Mouse (Mus musculus) ovary, postnatal 36 days (tissue): ENCODE measurements at regions not wholly inside any gene's neighbourhood (a gene's known extent, or its start where the extent isn't known, plus 50 kb on each side); places are given as distances from the start of the nearest gene placed in this dataset.

Experiments
- DNase-seq: peaks from one replicate; pipeline ENCODE4 v3.0.0; 2022; ENCODE audit warnings: low spot score, mixed read lengths

DNA sequence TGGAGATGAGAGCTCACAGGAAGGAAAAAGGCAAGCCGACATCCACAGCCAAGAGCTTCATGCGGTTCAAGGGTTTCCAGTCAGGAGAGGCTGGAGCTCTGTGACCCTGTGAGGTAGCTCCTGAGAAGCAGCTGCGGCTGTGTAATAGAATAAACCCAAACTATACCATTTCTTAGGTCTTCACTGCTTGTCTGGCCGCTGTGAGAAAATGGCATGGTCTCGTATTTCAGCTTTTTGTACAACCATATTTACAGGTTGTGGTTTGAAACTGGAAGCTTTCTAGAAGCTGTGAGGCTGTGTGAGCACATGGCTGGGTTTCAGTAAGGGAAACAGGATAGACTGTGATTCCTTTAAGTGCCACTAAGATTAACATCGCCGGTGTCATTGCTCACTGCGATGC, 388.6 kb upstream of the Gm11114 start:
- DNase-seq: no peak

DNA sequence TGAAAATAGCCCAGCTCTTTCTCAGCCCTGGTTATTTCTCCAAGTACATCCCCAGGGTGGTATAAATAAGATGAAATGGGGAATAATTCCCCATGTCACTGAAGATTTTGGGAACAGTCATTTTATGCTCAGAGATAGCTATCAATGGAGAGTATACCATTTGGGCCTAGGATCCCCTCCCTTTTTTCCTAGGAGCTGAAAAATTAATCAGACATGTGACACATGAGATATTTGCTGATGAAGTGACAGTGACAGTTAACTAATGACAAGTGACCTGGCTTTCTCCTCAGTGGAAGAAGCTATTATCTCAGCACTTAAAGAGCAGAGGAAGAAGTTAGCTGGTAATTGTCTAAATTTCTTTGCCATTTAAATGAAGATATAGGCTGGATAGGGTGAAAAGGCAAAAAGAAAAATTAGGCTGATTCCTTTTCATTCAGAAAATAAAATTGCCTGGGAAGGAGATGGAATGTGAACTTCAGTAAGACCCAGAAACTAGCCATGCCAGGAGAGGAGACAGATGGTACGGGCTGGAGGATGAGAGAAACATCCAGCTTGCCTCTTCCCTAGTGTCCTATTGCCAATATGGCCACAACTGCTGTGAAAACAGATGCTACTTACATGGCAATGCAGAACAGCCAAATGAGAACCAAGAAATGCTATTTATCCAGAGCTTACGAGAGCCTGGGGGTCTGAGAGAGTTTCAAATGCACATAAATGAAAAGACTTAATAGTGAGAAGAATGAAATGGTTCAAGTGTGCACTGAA, 376.1 kb upstream of the Gm11114 start:
- DNase-seq: no peak

DNA sequence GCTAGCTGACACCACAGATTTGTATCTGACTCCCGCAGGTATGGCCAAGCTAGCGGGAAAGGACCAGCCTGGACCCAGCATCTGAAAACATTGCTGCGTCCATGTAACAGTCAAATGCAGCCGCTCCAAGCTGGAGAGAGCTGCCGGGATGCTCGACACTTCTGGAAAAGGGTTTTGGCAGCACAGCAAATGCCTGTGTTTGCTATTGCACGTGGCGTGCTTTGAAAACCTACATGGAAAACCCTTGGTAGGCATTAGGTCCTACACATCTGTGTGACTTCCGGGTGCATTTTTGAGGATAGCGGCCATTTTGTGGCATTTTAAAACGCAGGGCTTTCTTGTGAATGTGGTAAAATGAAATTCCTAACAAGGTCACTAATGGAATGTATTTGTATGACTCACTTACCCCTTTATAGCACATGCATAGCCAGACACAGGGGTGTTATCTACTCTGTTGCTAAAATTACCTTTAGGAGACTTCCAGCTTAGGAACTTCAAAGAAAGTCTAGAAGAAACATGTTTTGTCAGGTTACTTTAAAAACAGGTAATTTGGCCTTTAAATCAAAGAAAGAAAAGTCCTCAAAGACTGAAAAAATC, 345.9 kb upstream of the Gm11114 start:
- DNase-seq: no peak

DNA sequence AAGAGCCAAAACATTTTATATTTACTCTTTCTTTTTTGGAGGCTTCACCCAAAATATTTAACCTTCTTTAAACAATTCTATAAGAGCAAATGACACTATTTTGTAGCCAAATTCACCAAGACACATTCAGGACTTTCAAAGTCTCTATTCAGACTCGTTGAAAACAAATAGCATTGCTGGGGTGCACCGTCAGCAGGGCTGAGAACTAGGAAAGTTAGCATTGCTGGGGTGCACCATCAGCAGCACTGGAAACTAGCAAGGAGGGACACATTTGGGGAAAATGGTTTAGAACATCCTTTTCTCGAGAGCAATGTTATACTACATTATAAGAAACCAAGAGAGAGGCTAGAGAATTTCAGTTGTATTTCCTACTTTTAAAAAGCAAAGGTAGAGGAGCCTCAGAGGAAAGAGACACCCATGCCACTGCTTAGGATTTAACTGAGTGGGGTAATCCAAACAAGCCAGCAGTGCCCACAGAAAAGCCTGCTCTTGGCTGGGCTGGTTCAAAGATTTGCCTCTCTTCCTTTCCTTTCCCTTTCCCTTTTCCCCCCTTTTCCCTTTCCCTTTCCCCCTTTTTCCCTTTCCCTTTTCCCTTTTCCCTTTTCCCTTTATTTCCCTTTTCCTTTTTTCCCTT, 342.5 kb upstream of the Gm11114 start:
- DNase-seq: no peak

DNA sequence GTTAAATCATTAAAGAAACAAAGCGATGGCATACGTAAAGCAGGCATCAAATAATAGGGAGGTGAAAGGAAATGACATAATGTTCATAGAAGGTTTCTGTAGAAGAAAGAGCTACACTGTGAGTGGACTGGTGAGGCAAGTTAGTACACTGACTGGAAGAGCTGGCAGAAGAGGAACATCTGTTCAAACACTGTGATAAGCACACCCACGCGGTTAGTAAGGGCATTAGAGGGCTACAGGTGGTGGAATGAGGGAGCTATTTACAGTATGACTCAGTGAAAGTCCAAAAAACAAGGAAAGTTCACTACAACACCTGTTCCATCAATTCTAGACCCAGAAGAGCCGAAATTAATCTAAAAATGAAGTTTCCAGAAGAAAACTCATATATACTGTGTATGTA, 335.1 kb upstream of the Gm11114 start:
- no peak for DNase-seq

DNA sequence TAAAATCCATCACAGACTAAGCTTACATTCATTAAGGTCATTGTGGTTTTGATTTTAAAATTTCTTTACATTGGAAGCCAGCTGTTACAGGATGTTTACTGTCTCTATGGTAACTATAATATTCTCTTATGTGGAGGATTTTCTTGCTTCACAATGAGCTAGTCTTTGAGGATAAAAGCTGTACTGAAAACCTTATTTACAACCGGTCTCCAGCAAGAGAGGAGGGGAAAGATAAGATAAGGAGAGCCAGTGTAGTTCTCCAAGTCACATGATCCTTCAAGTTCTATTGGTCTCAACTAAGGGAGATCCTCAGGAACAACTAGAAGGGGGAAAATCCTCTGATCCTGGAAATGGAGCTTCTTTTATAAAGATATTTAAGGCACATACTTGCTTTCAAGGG, 309.2 kb upstream of the Gm11114 start:
- DNase-seq: no peak

DNA sequence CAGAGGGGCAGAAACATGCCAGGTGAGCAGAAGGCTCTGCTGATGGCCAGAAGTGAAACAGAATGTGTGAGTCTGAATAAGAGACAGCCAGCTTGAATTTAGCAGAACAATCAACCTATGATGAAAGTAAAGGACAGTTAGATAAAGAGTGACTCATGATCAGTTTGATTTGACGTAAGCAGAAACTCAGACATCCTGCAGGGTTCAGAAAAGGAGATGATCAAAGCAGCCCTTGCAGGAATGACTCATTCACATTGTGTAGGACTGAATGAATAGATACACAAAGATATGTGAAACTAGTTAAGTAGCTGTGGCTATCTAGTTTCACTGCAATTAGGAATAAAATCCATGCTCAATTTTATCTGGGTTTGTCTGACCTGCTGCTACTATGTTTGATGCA, 301.2 kb upstream of the Gm11114 start:
- no peak for DNase-seq

DNA sequence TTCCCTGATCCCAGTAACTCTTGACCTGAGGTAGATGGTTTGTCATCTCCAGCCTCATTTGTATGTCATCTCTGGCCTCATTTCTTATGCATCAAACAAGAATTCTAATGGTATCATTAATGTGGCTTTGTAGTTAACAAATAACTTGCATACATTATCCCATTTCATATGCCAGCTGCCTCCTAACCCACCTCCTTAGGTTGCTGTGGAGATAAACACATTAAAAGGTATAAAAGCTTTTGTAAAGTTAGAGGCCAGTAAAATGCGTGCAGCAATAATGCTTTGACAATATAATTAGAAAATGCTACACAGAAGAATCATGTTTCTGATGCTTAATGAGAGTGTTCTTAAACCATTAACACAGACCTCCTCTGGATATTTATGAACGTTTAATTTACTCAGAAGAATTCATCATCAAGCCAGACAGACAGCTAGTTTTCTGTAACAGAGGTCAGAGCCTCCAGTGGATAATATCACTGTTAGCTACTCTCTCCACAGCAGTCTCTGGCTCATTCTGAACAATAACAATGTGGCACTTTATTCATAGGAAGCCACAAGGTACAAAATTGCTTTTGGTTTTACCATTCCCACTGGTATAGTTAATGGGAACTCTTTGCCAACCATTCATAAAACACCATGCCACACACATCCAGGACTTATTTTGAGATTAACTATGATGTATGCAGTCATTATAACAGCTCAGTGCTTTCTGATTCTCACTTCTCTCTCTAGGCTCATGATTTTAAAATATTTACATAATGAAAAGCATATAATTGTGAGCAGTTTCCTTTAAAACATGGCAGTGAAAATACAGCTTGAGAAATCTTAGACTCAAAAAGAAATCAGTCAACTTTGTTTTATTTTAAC, 264.2 kb upstream of the Gm11114 start:
- DNase-seq: no peak

DNA sequence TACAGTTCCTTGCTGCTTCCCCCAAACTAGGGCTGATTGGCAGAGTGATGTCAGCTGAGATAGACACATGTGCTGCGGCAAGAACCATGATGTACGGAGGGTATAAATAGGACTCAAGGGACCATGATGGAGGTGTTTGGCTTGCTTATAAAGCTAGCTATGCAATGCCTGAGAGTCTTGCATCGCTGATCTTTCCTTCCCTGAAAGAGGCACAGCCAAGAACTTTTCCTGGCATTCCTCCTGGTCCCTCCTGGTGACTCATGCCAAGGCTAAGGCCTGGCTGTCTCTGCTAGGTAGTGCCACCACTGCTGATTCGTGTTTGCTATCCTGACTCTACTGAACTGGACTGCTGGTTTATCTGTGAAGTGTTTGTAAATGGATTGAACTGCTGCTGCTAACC, 260.0 kb upstream of the Gm11114 start:
- no peak for DNase-seq

DNA sequence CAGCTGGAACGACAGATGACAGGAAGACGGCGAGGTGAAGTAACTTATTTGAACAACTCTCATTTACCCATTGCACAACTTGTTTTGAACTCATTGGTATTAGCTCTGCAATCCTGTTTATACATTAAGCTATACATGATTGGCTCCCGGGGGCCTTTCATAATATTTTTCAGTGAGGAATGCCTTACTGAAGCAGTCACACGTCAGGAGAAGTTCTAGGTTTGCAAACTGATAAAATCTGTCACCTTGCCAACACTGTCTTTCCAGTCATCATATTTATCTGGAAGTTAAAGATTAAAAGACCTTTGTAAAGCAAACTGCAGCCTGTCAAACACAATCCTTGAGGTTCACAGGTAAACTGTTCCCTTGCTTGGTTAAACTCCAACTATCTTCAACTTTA, 232.6 kb upstream of the Gm11114 start:
- no peak for DNase-seq

DNA sequence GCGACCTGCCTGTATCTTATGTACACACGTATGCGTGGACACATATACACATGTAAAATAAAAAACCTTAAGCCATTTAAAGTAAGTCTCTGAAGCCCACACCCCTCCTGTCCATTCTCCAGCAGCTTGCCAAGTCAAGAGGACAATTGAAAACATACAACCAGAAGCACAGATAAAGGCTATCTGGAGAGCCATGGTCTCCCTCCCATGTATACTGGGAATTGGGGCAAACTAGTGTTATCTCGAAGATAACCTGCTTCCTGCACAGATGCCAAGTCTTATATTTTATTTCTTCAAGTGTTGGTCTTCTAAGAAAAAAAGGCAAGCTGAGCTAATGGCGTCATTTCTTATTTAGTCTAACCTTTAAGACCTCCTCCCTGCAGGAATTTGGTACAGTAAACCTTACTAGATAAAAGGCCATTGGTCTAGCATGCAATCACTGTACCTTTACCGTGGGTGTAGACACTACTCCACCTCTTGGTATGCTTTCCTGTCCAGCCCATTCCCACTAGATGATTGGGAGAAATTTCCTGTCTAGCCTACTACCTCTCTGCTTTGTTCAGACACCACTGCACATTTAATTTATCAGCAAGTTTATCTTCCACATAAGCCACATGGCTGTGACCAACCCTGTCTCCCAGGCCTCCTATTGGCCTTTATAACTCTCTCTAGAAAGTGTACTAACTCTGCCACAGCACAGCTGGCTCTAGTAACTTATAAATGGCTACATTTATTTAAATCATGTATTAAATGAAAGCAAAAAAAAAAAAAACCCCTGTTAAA, 223.8 kb upstream of the Gm11114 start:
- DNase-seq: no peak

DNA sequence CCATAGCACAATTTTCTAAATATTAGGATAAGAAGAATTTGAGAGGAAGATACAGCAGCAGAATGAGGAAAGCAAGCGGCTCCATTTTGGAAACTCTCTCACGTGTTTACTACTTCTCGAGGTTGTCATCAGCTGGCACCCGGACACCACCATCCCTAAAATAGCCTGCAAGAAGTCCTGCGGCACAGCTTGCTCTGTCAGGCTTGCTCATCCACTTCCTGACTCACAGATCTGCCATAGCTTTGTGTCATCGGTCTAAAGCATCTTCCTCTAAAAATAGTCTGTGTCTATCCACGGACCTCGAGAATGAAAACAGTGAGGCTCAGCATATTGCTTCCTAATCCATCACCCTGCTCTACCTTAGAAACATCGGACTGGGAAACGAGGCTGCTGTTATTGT, 222.3 kb upstream of the Gm11114 start:
- DNase-seq: no peak

DNA sequence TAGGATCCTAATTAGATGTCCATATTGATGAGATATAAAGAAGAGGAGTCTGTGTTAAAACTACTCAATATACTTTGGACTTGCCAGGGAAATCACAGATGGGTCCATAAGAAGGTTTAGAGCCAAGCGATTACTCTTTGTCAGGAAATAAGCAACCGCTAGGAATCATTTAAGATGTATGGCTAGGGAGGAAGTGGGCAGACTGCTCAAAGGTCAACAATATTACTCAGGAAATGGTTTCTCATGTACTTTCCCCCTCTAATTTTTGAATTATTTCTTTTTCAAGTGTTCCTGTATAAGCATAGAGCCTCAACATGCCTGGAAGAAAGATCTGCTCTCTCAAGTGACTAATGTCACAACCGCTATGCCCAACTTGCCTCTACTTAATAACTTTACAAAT, 217.3 kb upstream of the Gm11114 start:
- DNase-seq: no peak

DNA sequence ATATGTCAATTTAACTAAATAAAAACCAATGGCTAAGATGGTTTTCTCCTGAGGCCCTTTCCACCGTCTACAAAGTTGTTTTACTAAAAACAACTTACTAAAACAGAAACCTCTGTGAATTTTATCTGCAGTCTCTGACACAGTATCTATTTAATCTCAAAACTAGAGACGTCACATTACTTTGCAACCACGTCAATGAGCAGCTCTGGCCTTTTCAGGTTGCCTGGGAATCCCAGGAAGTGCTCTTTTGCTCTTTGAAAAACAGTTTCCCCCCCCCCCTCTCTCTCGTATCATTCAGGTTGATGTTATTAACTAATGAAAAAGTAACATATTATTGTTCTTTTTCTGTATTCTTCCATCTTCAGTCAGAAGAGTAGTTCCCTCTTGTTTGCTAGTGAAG, 216.1 kb upstream of the Gm11114 start:
- DNase-seq: no peak

DNA sequence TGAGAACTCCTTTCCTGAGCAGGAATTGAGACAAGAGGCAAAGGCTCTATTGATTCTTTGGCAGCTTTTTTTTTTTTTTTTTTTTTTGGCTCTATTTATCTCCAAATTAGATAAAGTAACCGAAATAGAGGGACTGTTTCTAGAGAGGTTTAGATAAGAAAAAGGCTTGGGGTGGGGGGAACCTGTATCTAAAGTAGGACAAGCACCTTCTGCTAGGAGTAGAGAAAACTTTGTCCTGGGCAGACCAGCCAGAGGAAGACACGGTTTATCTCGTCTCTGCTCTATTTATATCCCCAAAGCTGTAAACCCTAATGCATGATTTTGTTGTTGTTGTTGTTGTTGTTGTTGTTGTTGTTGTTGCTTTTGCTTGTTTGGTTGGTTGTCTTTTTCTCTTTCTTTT, 199.6 kb upstream of the Gm11114 start:
- DNase-seq: no peak

DNA sequence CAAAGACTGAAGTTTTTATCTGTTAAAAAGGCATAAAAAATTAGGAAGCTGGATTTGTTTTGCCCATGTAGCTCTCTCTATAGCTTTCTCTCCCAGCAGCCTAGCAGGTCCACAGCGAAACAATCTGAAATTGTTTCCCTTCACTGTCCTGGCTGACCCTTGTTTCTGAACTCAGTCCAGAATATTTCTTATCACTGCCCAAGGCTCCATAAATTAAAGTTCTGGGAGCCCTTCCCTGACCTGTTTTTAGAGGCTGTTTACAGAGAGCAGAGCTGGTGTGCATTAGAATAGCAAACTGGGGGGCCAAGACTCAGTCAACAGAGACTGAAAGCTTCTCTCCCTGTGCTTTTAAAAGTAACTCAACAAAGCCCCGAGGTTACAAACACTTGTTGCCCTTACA, 198.3 kb upstream of the Gm11114 start:
- no peak for DNase-seq

DNA sequence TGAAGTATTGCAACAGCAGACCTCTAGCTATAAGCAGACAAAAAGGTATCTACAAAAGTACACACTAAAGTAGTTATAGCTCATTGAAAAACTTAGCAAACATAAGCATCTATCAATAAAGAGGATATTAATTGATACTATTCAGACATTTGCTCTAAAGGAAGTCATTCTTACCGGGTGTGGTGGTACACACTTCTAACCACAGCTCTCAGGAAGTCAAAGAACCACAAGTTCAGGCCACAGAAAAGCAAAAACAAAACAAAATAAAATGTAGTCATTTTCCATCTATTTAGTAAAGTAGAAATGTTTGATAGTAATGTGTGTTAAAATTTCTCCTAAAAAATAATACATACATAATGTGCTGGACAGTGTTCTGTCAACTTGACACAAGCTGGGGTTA, 192.5 kb upstream of the Gm11114 start:
- DNase-seq: no peak

DNA sequence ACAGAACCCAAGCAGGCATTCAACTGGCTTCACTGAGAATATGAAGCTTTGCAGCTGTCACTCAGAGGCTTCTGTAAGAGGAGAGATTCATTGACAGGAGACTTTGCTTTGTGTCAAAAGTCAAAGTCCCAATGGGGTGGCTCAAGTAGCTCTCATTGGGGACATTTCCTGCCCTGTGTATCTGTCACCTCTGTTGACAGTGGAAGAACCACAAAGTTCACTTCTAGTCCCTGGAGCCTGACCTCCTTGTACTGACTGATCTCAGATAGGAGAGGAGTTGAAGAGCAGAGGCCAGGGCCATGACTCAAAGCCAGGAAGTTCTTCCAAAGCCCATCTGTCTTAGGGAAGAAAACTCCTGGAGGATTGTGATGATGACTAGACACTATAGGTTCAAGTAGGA, 191.5 kb upstream of the Gm11114 start:
- DNase-seq: no peak

DNA sequence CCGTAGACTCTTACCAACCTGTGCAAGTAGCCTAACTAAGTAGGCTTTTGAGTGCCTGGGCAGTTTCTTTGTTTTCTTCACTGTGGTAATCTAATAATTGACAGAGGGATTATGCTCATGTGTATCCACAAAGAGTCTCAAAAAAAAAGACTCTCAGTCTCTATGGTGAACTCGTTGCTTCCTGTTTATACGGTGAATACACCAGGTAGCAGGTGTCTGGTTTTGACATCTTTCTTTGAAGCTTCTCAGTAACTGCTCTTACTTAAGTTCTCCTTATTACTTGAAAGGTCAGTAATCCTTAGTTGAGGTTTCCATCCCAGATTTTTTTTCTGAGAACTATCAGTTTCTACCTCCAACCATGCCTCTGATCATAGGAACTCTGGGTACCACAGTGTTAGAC, 188.9 kb upstream of the Gm11114 start:
- DNase-seq: no peak

DNA sequence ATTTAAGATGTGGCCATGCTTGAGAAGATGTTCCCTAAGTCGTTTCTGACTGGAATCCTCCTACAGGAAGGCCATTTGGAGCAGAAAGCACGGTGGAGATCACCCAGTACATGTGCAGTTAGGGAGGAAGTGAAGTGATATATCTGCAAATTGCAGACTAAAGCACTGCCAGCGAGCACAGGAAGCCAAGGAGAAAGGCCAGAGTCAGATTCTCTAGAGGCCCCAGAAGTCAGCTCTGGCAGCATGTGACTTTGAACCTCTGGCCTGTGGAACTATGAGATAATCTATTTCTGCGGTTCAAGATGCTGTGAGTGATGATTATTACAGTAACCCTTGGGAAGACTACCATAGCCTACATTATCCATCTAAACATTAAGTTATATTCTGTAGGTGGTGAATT, 186.8 kb upstream of the Gm11114 start:
- no peak for DNase-seq

DNA sequence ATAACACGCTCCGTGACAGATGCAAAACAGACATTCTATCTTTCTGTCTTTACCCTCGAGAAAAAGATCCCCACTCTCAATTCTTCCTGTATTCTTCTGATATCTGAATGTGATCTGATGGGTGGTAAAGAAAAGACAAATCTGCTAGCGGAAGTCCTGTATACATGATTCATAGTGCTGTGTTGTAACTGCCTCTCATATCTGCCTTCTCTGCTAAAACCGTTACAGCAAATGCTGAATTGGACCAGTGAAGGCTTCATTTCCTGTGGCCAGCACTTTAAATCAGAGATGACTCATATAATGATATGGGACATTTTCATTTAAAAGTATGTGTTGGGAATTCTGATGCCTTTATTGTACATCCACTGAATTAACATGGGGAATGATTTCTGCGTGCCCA, 186.0 kb upstream of the Gm11114 start:
- DNase-seq: no peak

DNA sequence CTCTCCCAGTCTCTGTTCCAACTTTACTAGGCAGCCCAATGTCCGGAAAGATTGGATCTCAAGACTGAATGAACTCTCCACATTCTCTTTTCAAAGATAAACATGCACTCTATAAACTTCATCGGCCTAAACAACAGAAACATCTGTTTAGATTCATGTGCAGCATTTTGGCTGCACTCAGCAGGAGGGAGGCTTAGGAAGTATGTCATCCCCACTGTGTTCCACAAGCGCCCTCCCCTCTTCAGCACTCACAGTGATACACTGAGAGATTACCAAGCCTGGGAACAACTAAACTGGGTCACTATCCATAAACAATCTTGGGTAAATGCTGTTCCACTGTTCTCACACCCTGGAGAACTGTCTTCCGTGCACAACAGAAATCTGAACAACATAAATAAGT, 185.5 kb upstream of the Gm11114 start:
- no peak for DNase-seq
